Mouse (Mus musculus): ENCODE results near the gene Pdxk.
"Not testable (repeated sequence)": the region's sequence is repeated elsewhere in the genome, so short reads cannot be mapped to it uniquely, and the experiment has no call there.

The Pdxk gene

DNA sequence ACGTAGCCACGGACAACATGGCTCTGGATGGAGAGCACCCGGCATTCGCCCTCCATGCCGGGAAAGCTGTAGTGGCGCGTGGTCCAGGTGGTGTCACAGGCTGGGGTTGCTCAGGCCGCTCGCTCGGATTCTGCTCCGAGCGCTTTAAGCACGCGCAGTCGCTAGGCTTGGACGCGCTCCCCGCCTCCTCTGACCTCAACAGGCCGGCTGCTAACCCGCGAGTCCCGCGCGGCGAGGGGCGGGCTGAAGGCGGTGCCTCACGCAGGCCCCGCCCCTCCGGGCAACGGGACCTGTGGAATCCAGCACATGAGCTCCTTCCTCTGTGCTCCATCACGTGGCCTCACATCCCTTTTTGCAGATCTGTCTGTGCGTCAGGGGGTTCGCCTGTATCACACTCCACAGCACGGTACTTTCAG lies at the start of gene Pdxk:
TSS of gene Pdxk (minus strand) at position 184 of the 416 bp plus-strand sequence.
- DNase-seq (ENCODE audit: extremely low read depth, low read depth) = peak; percentile 94

DNA sequence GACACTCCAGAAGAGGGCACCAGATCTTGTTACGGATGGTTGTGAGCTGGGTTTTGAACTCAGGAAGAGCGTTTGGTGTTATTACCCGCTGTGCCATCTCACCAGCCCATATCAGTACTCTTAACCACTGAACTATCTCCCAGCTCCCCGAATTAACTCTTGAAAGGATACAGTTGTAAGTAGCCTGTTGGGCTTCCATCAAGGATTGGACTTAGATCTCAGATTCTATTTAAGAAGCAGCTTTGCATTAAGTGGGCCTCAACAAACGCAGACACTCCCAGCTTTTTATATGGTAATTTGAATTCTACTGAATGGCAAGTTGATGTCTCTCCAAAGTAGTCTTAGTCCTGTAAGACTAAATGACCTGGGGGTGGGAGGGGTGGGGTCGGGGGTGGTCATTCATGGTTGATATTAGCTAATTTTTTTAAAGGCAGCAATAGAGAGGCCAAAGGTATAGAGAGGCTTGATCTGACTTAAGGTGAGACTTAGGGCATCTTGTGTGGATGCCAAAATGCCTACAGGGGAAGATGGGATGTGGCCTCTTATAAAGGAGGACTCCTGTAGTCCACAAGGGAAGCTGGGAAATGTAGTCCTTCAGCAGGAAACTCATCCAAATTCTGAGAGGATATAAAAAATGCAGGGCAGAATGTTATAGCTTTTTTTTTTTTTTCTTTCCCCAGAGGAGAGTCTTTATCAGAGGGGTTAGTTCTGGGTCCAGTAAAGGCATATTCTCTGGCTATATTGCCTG lies 38.4 kb upstream of the Pdxk start:
- no peak for DNase-seq (ENCODE audit: extremely low read depth, low read depth)

DNA sequence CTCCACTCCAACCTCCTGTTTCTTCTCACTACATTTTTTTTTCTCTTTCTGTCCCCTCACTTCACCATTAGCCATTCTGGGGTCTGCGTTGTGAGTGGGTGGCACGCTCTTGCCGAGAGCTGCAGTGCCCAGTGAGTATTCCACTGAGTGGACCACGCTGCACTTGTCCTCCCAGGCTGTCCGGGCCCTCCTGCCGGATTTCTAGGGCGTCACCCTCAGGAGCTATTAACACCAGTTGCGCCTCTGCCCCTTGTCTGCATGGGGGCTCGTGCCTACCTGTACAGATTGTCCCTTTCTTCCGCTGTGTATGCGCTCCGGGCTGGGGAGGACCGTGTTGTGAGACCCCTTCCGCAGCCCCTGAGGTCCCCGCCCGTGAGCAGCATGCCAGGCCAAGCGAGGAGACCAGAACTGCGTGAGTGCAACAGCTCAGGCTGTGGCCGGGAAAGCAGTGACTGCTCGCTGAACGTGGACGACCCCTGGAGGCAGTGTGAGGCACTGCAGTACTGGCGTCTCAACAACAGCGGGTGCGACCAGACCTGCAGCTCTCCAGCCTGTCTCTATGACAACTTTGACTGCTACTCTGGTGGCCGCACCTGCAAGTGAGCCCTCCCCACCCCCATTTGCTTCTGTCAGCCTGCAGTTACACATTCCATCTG lies 22.8 kb upstream of the Pdxk start:
- DNase-seq (ENCODE audit: extremely low read depth, low read depth) = peak; percentile 51

DNA sequence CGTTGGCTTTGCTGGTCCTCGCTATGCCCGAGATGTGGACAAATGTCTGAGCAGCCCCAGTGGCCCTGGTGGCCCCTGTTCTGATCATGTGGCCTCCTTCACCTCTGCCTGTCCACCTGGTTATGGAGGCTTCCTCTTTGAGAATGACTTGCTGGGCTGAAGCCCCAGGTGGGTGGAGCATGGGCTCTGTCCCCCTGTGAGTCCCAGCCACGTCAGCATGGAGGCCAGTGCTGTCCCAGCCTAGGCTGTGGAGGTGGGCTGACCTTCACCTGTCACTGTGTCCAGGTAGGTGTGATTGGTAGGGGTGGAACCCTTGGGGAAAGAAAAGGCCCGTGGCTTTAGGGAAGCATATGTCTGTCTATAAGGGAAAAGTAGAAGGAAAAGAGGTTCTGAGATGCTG lies 22.1 kb upstream of the Pdxk start:
- no peak for DNase-seq (ENCODE audit: extremely low read depth, low read depth)

DNA sequence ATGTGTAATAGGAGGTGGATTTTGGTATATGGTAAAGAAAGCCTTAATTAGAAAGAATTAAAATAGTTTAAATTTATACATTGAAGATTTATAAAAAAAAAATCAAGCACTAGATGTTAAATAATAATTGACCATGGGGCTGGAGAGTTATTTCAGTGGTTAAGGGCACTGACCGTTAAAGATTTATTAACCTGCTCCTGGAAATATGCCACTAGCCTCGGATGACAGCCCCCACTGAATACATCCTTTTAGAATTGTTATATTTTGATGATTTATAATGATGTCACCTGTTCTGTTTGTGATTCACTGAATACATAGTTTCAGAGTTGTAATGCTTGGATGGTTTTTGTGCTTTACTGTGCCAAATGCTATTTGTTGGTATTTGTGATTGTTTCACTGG lies 20.6 kb upstream of the Pdxk start:
- not testable (repeated sequence) for DNase-seq (ENCODE audit: extremely low read depth, low read depth)

DNA sequence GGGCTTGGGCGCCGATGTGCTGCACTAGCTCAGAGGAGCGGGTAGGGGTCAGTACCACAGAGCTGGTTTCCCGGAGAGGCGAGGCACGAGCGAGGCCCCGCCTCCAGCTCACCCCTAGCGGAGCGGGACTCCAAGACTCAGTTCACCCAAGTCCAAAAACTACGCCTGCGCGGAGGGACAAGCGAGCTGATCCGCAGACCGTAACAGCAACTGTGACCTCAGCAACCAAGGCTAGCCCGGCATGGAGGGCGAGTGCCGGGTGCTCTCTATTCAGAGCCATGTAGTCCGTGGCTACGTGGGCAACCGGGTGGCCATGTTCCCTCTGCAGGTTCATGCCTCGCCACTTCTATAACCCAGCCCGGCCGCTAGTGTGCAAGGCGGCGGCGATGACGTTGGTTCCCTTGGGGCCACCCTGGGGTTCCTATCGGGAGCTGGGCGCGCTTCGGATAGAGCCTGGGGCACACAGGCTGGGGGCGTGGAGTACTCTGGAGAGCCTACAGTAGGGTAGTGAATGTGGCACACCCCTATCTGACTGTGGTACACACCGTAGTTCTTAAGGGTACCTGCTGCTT lies 17.2 kb upstream of the Pdxk start:
- DNase-seq (ENCODE audit: extremely low read depth, low read depth) = peak; percentile 84

DNA sequence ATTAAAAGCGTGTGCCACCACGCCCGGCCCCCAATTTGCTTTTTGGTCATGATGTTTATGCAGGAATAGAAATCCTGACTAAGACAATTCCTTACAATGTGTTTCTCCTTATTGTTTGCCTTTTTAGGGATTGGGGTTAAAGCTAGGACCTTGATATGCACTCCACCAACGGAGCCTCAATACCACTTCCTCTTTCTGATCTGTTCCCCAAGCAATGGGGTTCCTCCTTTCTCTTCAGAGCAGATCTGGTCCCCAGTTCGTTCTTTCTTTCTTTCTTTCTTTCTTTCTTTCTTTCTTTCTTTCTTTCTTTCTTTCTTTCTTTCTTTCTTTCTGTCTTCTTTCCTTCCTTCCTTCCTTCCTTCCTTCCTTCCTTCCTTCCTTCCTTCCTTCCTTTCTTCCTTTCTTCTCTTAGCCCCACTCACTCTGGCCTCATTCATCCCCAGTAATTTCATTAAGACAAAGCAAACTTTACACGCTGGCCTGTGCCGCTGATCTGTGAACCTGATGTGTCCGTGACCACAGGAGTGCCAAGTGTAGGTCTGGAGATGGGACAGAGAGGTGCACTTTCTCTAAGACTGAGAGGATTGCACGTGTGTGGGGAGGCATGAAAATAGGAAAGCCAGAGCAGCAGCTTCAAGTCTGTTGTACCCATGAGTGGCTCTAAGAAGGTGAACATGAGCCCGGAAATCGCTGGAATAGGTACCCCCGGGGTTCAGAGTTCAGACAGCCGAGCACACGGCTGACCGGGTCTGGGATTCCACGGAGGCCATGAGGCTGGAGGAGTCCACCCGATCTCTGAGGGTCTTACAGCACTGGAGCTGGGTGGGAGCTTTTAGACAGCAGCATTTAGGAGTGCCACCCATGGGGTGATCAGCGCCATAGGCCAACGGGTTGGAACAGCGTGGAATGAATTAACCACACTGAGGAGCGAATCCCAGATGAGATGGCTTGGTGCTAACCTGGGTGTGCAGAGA lies 16.5 kb upstream of the Pdxk start:
- DNase-seq (ENCODE audit: extremely low read depth, low read depth) = peak; percentile 88

DNA sequence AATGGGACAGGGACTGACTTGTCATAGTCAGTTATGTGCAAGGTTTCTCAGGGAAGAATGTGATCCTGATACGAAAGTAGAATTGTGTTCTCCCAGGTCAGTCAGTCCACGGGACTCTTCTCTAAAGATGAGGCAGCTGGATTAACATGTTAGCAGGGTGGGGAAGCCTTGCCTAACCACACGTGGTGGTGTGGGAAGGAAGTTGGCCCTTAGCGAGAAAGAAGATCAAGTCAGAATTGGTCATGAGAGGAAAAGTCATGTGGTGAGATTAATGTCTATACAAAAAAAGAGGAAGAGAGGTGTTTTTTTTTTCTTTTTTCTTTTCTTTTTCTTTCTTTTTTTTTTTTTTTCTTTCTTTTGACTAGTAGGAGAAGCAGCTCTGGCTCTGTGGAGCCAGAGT lies 12.0 kb upstream of the Pdxk start:
- DNase-seq (ENCODE audit: extremely low read depth, low read depth) = peak; percentile 75

DNA sequence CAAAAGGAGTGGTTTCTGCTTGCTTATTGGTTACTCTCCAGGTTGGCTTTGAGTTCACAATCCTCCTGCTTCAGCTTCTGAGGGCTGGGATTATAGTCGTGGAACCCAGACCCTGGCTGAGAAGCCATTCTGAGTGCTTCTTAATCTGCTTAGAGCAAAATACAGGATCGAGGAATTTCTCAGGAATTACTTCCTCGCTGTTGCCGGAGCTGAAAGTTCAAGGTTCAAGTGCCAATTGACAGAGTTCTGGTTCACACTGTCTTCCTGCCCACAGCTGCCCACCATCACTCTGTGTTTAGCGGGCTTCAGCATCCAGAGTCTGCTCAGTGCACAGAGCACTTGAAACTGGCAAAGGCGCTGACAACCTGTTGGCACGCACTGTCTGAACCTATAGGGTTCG lies 10.0 kb upstream of the Pdxk start:
- no peak for DNase-seq (ENCODE audit: extremely low read depth, low read depth)

DNA sequence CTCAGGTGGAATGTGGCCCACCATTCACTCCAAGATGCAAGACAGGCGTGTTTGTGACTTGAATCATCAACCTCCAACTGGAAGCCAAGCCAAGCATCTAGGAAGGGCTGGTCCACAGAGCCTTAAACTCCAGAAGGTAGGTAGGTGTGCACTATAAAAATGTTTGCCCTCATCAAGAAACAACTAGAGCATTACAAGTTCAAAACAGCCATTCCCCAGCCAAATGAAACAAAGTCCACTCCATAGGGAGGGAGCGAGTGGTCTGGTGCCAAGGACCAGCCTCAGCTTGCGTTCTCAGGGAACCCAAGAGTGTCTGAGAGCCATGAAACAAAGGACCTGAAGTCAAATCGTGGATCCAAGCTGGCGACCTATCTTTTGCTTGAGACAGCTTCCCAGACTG lies 8.7 kb upstream of the Pdxk start:
- DNase-seq (ENCODE audit: extremely low read depth, low read depth) = no peak

DNA sequence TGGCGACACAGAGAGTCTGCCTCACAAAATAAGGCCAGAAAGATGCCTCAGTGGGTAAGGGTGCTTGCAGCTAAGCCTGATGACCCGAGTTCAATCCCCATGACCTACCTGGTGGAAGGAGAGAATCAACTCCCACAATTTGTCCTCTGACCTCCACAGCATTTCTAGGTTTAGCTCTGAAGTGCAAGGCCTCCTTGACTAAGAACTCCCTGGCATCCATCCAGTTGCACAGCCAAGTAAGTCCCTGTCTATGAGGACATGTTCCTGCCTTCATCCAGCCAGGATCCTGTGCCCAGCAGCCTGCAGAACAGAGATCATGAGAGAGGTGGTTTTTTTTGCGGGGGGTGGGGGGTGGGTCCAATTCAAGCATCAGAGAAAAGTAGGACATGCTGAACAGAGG lies 7.3 kb upstream of the Pdxk start:
- no peak for DNase-seq (ENCODE audit: extremely low read depth, low read depth)

DNA sequence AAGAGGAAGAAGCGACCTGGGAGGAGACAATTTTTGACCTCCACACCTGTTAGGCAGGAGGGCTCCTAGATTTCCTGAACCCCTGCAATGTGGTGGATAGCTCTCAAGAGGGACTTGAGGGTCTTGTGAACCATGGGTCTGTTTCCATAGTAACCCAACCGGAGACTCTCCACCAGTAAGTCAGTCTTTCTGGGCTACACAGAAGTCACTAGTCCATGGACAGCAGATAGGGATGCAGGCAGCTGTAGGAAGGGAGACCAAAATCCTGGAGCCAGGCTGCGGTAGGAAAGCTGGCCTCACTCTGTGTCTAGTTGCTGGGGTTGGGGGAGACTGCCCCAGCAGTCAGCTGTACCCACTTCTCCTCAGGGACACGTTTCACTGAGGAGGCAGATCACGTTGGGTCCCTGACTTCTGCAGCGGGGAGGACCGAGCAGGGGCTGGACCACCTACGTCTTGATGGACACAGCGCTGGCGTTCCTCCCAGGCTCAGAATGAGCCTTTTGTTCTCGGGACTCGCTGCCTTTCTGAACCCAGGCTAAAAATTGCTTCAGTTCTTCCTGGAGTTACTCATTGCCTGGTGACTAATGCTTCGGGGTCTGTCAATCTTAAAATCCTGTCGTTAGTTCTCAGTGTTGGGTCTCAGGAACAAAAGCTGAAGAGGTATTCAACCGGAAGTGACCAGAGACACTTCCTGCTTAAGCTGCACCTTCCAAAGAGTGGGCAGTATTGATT lies 6.0 kb upstream of the Pdxk start:
- no peak for DNase-seq (ENCODE audit: extremely low read depth, low read depth)

DNA sequence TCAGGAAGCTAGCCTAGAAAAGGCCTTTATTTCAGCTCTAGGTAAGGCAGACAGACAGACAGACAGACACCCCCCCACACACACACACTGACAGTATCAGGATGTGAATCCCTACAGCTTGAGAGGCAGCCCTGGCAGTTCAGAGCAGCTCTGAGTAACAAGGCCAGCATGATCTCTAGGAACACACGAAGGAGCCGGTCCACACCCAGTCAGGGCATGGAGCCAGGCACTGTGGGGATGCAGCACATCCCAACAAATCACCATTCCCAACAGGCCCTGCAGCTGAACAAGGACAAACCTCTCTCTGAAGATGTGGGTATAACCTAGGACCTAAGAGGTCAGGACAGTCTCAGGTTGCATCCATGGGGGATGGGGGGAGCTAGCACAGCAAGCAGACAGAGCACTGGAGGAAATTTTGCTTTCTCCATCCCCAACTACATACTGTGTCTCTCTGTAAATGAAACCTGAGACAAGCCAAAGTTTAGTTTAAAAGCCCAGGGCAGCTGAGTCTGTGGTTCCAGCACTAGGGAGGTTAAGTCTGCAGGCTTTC lies 3.1 kb upstream of the Pdxk start:
- no peak for DNase-seq (ENCODE audit: extremely low read depth, low read depth)

DNA sequence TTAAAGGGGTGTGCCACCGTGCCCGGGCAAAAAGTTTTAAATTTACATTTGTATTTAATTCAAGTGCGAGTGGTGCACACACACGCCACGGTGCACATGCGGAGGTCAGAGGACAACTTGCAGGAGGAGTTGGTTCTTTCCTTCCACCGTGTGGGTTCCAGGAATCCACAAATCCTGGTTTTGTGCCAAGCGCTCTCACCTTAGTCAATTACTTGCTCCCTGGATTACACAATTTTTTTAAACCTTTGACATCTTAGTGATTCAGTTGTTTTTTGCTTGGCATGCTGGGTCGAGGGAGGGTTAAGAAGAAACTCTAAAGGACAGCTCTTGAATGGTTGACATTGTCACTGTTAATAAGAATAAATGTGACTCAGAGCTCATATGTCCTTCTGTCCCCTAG lies 1.9 kb upstream of the Pdxk start:
- no peak for DNase-seq (ENCODE audit: extremely low read depth, low read depth)

DNA sequence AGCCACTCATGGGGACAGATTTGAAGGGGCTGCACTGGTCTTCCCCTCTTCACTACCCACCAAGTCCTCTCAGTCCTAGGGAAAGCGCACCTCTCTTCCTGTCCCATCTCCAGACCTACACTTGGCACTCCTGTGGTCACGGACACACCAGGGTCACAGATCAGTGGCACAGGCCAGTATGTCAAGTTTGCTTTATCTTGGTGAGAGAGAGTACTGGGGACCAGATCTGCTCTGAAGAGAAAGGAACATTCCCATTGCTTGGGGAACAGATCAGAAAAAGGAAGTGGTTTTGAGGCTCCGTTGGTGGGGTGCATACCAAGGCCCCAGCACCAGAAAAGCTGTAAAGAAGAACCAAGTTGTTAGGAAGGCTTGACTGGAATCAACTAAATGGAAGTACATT lies 697 bp upstream of the Pdxk start:
- DNase-seq (ENCODE audit: extremely low read depth, low read depth) = peak; percentile 88

DNA sequence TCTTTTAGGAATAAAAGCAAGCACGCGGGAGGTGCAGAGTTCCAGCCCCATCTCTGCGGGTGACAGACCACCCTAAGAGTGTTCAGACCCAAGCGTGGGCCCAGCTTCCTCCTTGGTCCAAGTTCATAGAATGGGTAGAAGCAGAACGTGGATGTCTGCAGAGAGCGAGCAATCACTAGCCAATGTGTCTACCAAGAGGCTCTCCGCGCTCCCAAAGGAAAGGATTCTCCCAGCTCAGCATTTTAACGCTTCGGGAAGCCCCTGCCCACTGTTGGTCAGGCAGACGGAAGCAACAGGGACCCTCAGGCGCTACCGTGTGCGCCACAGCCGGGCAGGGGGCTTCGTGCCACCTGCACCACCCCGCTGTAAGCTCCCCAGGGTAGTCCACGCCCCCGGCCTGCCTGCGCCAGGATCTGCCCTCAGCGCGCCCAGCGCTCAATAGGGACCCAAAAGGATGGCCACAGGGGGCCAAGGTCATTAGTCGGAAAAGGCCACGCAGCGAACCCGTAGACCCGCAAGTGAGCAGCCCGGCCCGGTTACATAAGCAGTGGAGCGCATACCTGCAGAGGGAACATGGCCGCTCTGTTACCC lies 479 bp downstream of the Pdxk start:
- no peak for DNase-seq (ENCODE audit: extremely low read depth, low read depth)

DNA sequence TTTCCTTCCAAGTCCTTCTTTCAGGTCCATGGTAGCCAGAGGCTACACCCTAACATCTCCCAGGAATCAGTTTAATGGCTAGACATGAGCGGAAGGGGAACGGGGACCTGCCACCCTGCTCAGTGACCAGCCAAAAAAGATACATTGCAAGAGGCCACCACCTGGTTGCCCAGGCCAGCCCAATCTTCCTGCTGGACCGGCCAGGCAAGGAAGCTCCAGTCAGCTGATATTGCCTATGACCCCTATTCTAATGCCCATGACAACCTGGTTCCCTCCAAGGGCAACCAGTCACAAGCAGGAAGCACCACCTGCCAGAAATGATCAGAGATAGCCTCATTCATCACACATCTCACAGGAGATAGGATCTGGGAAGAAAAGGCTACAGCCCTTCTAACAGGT lies 1.0 kb downstream of the Pdxk start:
- DNase-seq (ENCODE audit: extremely low read depth, low read depth) = no peak

DNA sequence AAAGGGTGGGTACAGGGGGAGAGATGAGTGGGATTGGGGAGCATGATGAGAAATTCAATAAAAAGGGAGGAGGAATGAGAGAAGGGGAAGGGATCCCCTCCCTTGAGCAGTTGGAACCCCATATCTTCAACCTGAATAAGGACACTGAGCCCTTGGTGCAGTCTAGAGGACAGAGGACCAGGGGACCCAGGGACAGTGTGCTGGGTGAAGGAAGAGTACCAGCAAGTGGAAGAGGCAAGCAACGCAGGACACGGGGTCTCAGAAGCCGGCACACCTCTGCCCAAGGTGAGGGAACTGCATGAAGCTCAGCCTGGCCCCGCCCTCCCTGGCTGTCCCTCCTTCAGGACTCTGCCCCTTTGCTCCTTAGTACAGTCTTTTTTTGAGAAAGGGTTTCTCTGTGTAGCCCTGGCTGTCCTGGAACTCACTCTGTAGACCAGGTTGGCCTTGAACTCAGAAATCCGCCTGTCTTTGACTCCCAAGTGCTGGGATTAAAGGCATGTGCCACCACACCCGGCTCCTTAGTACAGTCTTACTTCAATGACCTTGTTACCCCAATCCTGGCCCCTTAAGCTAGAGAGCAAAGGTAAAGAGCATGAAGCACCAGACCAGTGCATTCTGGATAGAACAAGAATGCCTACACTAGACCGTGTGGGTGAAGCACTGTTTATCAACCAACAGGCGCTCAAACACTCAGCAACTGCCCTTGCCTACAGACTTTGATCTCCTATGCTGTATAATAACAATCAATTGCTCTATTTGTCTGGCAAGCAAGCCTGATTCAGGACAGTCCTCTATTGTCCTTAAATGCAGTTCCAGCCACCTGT lies 1.6 kb downstream of the Pdxk start:
- no peak for DNase-seq (ENCODE audit: extremely low read depth, low read depth)

DNA sequence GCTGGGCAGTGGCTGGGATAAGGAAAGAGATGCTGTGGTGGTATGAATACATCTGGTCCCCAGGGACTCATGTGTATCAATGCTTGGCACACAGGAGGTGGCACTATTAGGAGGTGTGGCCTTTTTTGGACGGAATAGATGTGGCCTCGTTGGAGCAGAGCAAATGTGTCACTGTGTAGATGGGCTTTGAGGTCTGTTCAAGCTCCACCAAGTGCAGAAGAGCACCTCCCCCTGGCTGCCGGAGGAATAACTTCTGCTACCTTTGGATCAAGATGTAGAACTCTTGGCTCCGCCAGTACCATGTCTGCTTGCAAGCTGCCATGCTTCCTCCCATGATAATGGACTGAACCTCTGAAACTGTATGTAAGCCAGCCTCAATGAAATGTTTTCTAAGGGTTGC lies 3.0 kb downstream of the Pdxk start:
- no peak for DNase-seq (ENCODE audit: extremely low read depth, low read depth)

Data from MEL-GATA-1-ER (cell line).